19 mouse cellular contexts compared by ENCODE assay signal in genomic region chrX:122719949-122720348, GRCm38 (mm10).
A peak's percentile ranks its signal among the peaks of the same experiment; 100 is the strongest.
DNase-seq lines count a peak whose midpoint lies in the region; TF ChIP-seq lines count a peak whose summit lies in the region.
"Had no signal": no experiment of that assay in that cellular context is flagged by ENCODE, and none has a peak within 500 bp of the region (broad histone marks: within the 10 kb centered on the region; RNA-seq: fewer than 3 reads in every experiment).

No protein-coding gene starts in this region.

- H3K36me3 ChIP-seq in ES-E14 (ENCODE audit: control insufficient read depth, insufficient read depth, low read length, poor library complexity, severe bottlenecking) = no peaks in the 10 kb centered on the region
- H3K36me3 ChIP-seq in limb, embryonic 10.5 days = no peaks in the 10 kb centered on the region
- no peaks in the 10 kb centered on the region for H3K36me3 ChIP-seq in forebrain, embryonic 10.5 days (replicated peaks)
- H3K36me3 ChIP-seq: embryonic facial prominence, embryonic 13.5 days; liver, embryonic 13.5 days; midbrain, embryonic 13.5 days had no signal

- H3K4me1 ChIP-seq in ES-E14 (ENCODE audit: control insufficient read depth in 2 of 2, insufficient read depth in 2 of 2, low read length in 2 of 2, poor library complexity in 1 of 2) = no peaks in the 10 kb centered on the region
- no peaks in the 10 kb centered on the region for H3K4me1 ChIP-seq in limb, embryonic 10.5 days
- H3K4me1 ChIP-seq in forebrain, embryonic 10.5 days = no peaks in the 10 kb centered on the region
- H3K4me1 ChIP-seq: embryonic facial prominence, embryonic 13.5 days; forebrain, embryonic 13.5 days; liver, embryonic 13.5 days; midbrain, embryonic 13.5 days had no signal

- no peak overlapping the region for H3K4me3 ChIP-seq in ES-E14 (ENCODE audit: insufficient read depth in 1 of 2, low read depth in 1 of 2, low read length in 2 of 2, poor library complexity in 1 of 2, severe bottlenecking in 1 of 2)
- no peak overlapping the region for H3K4me3 ChIP-seq in limb, embryonic 10.5 days
- H3K4me3 ChIP-seq in forebrain, embryonic 10.5 days = no peak overlapping the region
- H3K4me3 ChIP-seq: embryonic facial prominence, embryonic 13.5 days; erythroblast, embryonic 14.5 days; forebrain, embryonic 13.5 days; layer of hippocampus, adult 2 months; liver, embryonic 13.5 days; midbrain, embryonic 13.5 days had no signal

- H3K9ac ChIP-seq in ES-E14 (ENCODE audit: insufficient read depth, low read depth, low read length, poor library complexity, severe bottlenecking) = no peak overlapping the region
- H3K9ac ChIP-seq: embryonic facial prominence, embryonic 13.5 days; forebrain, embryonic 13.5 days; liver, embryonic 13.5 days; midbrain, embryonic 13.5 days had no signal

- DNase-seq in A20 (ENCODE audit: low read depth, low spot score) = peak; percentile 2
- DNase-seq in ES-E14 (ENCODE audit: low read depth, low spot score) = peak; percentile 6
- peak; percentile 18 for DNase-seq in embryo, embryonic 10.5 days (ENCODE audit: low spot score)
- peak; percentile 29 for DNase-seq in limb, embryonic 10.5 days (ENCODE audit: low spot score)
- no peak for DNase-seq in right cerebral cortex, postnatal 4 days
- DNase-seq in urinary bladder, postnatal 10 days (ENCODE audit: low spot score) = no peak
- DNase-seq in forebrain, embryonic 10.5 days (ENCODE audit: extremely low spot score, low spot score) = no peak
- DNase-seq: cerebellum, adult 2 months; cerebellum, postnatal 25 days; kidney, postnatal 14 days; layer of hippocampus, postnatal 36 days; liver, embryonic 13.5 days; lung, adult 2 months; lung, postnatal 14 days had no signal

- no peaks in the 10 kb centered on the region for H3K27me3 ChIP-seq in limb, embryonic 10.5 days (ENCODE audit: low read depth, poor library complexity, severe bottlenecking)
- H3K27me3 ChIP-seq in forebrain, embryonic 10.5 days (ENCODE audit: poor library complexity, severe bottlenecking) = no peaks in the 10 kb centered on the region
- H3K27me3 ChIP-seq: embryonic facial prominence, embryonic 13.5 days; forebrain, embryonic 13.5 days; liver, embryonic 13.5 days; midbrain, embryonic 13.5 days had no signal

- no peak overlapping the region for H3K27ac ChIP-seq in ES-E14 (ENCODE audit: insufficient read depth, low read depth, low read length, poor library complexity, severe bottlenecking)
- no peak overlapping the region for H3K27ac ChIP-seq in limb, embryonic 10.5 days
- no peak overlapping the region for H3K27ac ChIP-seq in forebrain, embryonic 10.5 days
- H3K27ac ChIP-seq: embryonic facial prominence, embryonic 13.5 days; forebrain, embryonic 13.5 days; layer of hippocampus, adult 2 months; liver, embryonic 13.5 days; midbrain, embryonic 13.5 days had no signal

- no peaks in the 10 kb centered on the region for H3K9me3 ChIP-seq in ES-E14 (ENCODE audit: control insufficient read depth, insufficient read depth, low read depth, low read length)
- no peaks in the 10 kb centered on the region for H3K9me3 ChIP-seq in limb, embryonic 10.5 days (replicated peaks)
- no peaks in the 10 kb centered on the region for H3K9me3 ChIP-seq in forebrain, embryonic 10.5 days
- H3K9me3 ChIP-seq: embryonic facial prominence, embryonic 13.5 days; forebrain, embryonic 13.5 days; liver, embryonic 13.5 days; midbrain, embryonic 13.5 days had no signal

- WGBS in limb, embryonic 10.5 days = 10% methylated on average over 1 of the region's 1 CpGs
- 22% methylated on average over 1 of the region's 1 CpGs for WGBS in forebrain, embryonic 10.5 days

- in situ Hi-C loops in ES-E14 (cut with MboI; ENCODE audit: low sequenced_read_pairs in 2 of 2, unreplicated experiment in 2 of 2) = no loop called here

TF ChIP-seq in ES-E14, 5 proteins besides CTCF, POLR2A, EP300 and RAD21:
- no peak for TF ChIP-seq HCFC1 (IDR thresholded peaks at IDR 0.05; ENCODE audit: borderline replicate concordance, insufficient read depth, low read length)
- no peak for TF ChIP-seq MAFK (IDR thresholded peaks at IDR 0.05; ENCODE audit: insufficient read depth, low read depth, low read length)
- no peak for TF ChIP-seq ZC3H11A (IDR thresholded peaks at IDR 0.05; ENCODE audit: borderline replicate concordance, low read depth, low read length)
- no peak for TF ChIP-seq CHD2 (IDR thresholded peaks at IDR 0.05; ENCODE audit: low read depth, low read length)
- no peak for TF ChIP-seq ZNF384 (IDR thresholded peaks at IDR 0.05; ENCODE audit: low read depth, low read length)

Comparison
In these comparisons a context has a peak if more than half of its experiments do, and no peak if none do; other contexts are left out.
1. DNase-seq: peak in A20 (single experiment), ES-E14 (single experiment), embryo, embryonic 10.5 days (single experiment) and limb, embryonic 10.5 days (single experiment); none in right cerebral cortex, postnatal 4 days (single experiment), urinary bladder, postnatal 10 days (single experiment) and forebrain, embryonic 10.5 days (single experiment).